Mouse (Mus musculus) cerebellum, adult 2 months (tissue): ENCODE measurements around the gene Mtch2. TPM values are rescaled to one million over a fixed set of nuclear protein-coding genes. Genes with fewer than 3 reads are reported as not detected.

Experiments
- DNase-seq, 2 experiments: peaks; one replicate each; pipeline ENCODE4 v3.0.0; 2021
- H3K27ac ChIP-seq: fragments of 200-500 bp; 2 replicates; pipeline ENCODE4 v1.5.1; 2012; ENCODE audit warnings: low read length, control low read depth, inconsistent platforms; ENCODE audit not compliant: insufficient read depth
- H3K27me3 ChIP-seq: fragments of 200-500 bp; 2 replicates; pipeline ENCODE4 v1.6.1; 2012; ENCODE audit warnings: inconsistent platforms, mild to moderate bottlenecking, low read length, moderate library complexity; ENCODE audit not compliant: control insufficient read depth, insufficient read depth
- H3K4me1 ChIP-seq: fragments of 200-500 bp; 2 replicates; pipeline ENCODE4 v1.6.1; 2011; ENCODE audit warnings: low read length; ENCODE audit not compliant: control insufficient read depth, insufficient read depth
- H3K4me3 ChIP-seq: fragments of 200-500 bp; replicated peaks from 2 replicates; pipeline ENCODE3; 2011; ENCODE audit warnings: mild to moderate bottlenecking, low read depth, low read length, control low read depth; ENCODE audit not compliant: insufficient read depth
- CTCF ChIP-seq: fragments of 200-500 bp; IDR thresholded peaks from 2 replicates; pipeline ENCODE4 v1.5.1; 2011; ENCODE audit warnings: low read depth, mild to moderate bottlenecking, control low read depth, low read length, moderate library complexity, borderline replicate concordance; ENCODE audit not compliant: insufficient read depth
- POLR2A ChIP-seq: fragments of 200-500 bp; IDR thresholded peaks from 2 replicates; pipeline ENCODE4 v1.6.1; 2011; ENCODE audit warnings: low read length, control low read depth, borderline replicate concordance; ENCODE audit not compliant: insufficient read depth
- WGBS: fragments of 180-500 bp; shearing (Covaris S2); methylation state at CpG from one replicate; pipeline ENCODE4 v1.1.7; 2018; 5-methylcytosine and 5-hydroxymethylcytosine counted together
- polyA plus RNA-seq: library from polyadenylated mRNA; depleted of rRNA; stranded (reverse); fragments of >200 nt; gene quantifications from 2 replicates; pipeline ENCODE4 v1.2.3, GENCODE M21; 2012; rRNA removed

Gene Mtch2
- polyA plus RNA-seq, 1 experiment = 245 TPM

- Histone ChIP-seq H3K4me3 (no peak overlapping the region), H3K27ac (no peak overlapping the region), H3K27me3 (no peaks in the 10 kb centered on the region), H3K4me1 (peaks cover 14% of the 10 kb centered on the region; the same call in 1 of the 2 replicates)
- 47% methylated on average over 2 of the region's 2 CpGs for WGBS
- peak; percentile 46 to 54 for DNase-seq
- TF ChIP-seq POLR2A (no peak), CTCF (no peak)
Observed at GRCm38 (mm10) chr2:90913671-90914070, 66.7 kb downstream of the Mtch2 start.

- no peak for TF ChIP-seq CTCF
- TF ChIP-seq POLR2A = no peak
Observed at GRCm38 (mm10) chr2:90915516-90915915, 68.6 kb downstream of the Mtch2 start.

More at GRCm38 (mm10) chr2:90915516-90915915, 68.6 kb downstream of the Mtch2 start:
- H3K27me3 ChIP-seq = no peaks in the 10 kb centered on the region
- peaks cover 14% of the 10 kb centered on the region; the same call in 1 of the 2 replicates for H3K4me1 ChIP-seq
- H3K4me3 ChIP-seq = no peak overlapping the region
- DNase-seq = no peak
- 58% methylated on average over 1 of the region's 1 CpGs for WGBS
- no peak overlapping the region for H3K27ac ChIP-seq

Other genes starting within 250 kb of the Mtch2 start
- gene Nup160, start 169.9 kb upstream of the Mtch2 start, polyA plus RNA-seq = 14.4 and 15.6 TPM in 2 replicates
- gene Fnbp4, start 101.8 kb upstream of the Mtch2 start, polyA plus RNA-seq = 98.4 and 105 TPM in 2 replicates
- gene Agbl2, start 64.4 kb upstream of the Mtch2 start, polyA plus RNA-seq = 6.7 and 8.1 TPM in 2 replicates
- 234 and 254 TPM in 2 replicates for gene C1qtnf4, start 38.7 kb downstream of the Mtch2 start, polyA plus RNA-seq
- 33.1 and 33.7 TPM in 2 replicates for gene Kbtbd4, start 57.6 kb downstream of the Mtch2 start, polyA plus RNA-seq
- gene Ndufs3, start 57.7 kb downstream of the Mtch2 start, polyA plus RNA-seq = 278 and 280 TPM in 2 replicates
- 91.1 and 95.2 TPM in 2 replicates for gene Celf1, start 93.2 kb downstream of the Mtch2 start, polyA plus RNA-seq
- 1.0 and 1.5 TPM in 2 replicates for gene Rapsn, start 188.5 kb downstream of the Mtch2 start, polyA plus RNA-seq
- gene Psmc3, start 206.9 kb downstream of the Mtch2 start, polyA plus RNA-seq = 194 and 199 TPM in 2 replicates
- 93.3 and 97.7 TPM in 2 replicates for gene Slc39a13, start 223.3 kb downstream of the Mtch2 start, polyA plus RNA-seq
- 3.3 and 4.1 TPM in 2 replicates for gene Spi1, start 235.2 kb downstream of the Mtch2 start, polyA plus RNA-seq